Mouse (Mus musculus): ENCODE measurements at regions not wholly inside any gene's neighbourhood (a gene's known extent, or its start where the extent isn't known, plus 50 kb on each side); places are given as distances from the start of the nearest gene placed in this dataset.

GRCm38 (mm10) chr15:59864746-59865499 is 151.5 kb downstream of the 4933412E24Rik start:
- DNase-seq (ENCODE audit: low spot score): no peak
- H3K4me2 ChIP-seq: no peak overlapping the region
- no peaks in the 10 kb centered on the region for H3K36me3 ChIP-seq (ENCODE audit: control insufficient read depth, insufficient read depth, low read length)
- WGBS: 40% methylated on average over 18 of the region's 18 CpGs
- H3K27ac ChIP-seq (ENCODE audit: low read depth, low read length): no peak overlapping the region
- H3K4me1 ChIP-seq (replicated peaks; ENCODE audit: control insufficient read depth, insufficient read depth, low read length): no peaks in the 10 kb centered on the region
- H3K9ac ChIP-seq (ENCODE audit: low read depth, low read length): no peak overlapping the region
- H3K4me3 ChIP-seq (ENCODE audit: low read depth, low read length): no peak overlapping the region
- no peaks in the 10 kb centered on the region for H3K27me3 ChIP-seq (replicated peaks; ENCODE audit: control insufficient read depth, insufficient read depth, low read length)
- ATAC-seq (replicated peaks; ENCODE audit: low FRiP score): no peak
- no peaks in the 10 kb centered on the region for H3K9me3 ChIP-seq (ENCODE audit: control insufficient read depth, low read length)

DNA sequence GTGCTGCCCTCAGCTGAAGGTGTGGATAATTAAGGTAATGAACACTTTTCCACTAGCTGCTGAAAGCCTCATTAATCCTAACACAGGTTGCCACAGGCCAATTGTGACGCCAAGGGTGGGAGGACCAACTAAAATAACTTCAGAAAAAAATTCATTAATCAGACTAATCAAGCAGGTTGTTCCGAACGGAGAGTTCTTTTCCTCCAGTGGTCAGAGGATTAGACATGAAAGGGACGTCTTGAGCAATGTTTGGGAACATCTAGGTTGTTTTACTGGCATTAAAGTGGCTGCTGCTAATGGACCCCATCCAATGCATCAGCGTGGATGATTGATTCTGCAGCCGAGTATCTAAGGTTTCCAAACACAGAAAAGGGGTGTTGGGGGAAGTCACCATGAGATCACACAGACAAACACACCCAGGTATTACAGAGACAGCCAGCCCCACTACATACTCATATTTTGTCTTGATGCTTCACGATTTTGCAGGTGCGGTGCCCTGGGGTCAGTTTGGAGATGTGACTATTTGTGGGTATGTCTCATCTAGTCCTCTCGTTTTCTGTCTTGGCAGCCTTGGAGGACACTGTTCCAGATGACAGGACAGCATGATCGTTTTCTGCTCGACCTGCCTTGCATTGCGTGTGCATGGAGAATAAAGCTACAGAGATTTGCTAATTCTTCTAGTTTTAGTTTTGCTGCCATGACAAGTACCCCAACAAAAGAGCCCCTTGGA is 164.0 kb downstream of the 4933412E24Rik start:
- ATAC-seq (replicated peaks; ENCODE audit: low FRiP score) (no peak), DNase-seq (ENCODE audit: low spot score) (no peak)
- no peak overlapping the region for H3K9ac ChIP-seq (ENCODE audit: low read depth, low read length)
- 77% methylated on average over 12 of the region's 12 CpGs for WGBS
- H3K27me3 ChIP-seq (replicated peaks; ENCODE audit: control insufficient read depth, insufficient read depth, low read length): no peaks in the 10 kb centered on the region
- H3K36me3 ChIP-seq (ENCODE audit: control insufficient read depth, insufficient read depth, low read length): no peaks in the 10 kb centered on the region
- no peak overlapping the region for H3K4me2 ChIP-seq
- H3K4me1 ChIP-seq (replicated peaks; ENCODE audit: control insufficient read depth, insufficient read depth, low read length): no peaks in the 10 kb centered on the region
- no peak overlapping the region for H3K4me3 ChIP-seq (ENCODE audit: low read depth, low read length)
- no peaks in the 10 kb centered on the region for H3K9me3 ChIP-seq (ENCODE audit: control insufficient read depth, low read length)
- no peak overlapping the region for H3K27ac ChIP-seq (ENCODE audit: low read depth, low read length)

DNA sequence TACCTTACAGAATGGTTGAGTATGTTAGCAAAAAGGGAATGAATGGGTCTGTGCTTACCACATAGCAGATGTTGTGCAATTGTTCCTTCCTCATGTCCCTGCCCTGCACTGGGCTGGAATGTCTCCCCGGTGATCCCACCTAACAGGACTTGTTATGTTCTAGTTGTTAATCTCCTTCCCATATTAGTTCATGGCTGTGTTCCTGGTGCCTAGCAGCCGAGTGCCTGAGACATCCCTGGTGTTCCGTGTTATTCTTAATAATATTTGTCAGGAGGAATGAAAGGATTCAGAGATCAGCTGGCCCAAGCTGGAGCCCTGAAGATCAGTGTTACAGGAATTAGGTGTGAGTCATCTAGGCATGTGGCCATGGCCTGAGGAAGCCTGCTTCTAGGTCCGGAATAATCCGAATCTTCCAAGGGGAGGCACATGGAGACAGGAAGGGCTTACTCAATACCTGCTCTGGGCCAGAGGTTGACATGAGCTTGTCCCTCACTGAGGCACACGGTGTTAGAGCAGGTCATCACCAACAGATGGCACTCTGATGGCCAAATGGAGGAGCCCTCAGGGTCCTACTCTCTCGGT is 171.2 kb downstream of the 4933412E24Rik start:
- no peak overlapping the region for H3K9ac ChIP-seq (ENCODE audit: low read depth, low read length)
- no peak for ATAC-seq (replicated peaks; ENCODE audit: low FRiP score)
- no peak overlapping the region for H3K4me3 ChIP-seq (ENCODE audit: low read depth, low read length)
- no peak for DNase-seq (ENCODE audit: low spot score)
- no peak overlapping the region for H3K4me2 ChIP-seq
- H3K9me3 ChIP-seq (ENCODE audit: control insufficient read depth, low read length): no peaks in the 10 kb centered on the region
- H3K36me3 ChIP-seq (ENCODE audit: control insufficient read depth, insufficient read depth, low read length): no peaks in the 10 kb centered on the region
- no peaks in the 10 kb centered on the region for H3K27me3 ChIP-seq (replicated peaks; ENCODE audit: control insufficient read depth, insufficient read depth, low read length)
- 62% methylated on average over 7 of the region's 7 CpGs for WGBS
- H3K27ac ChIP-seq (ENCODE audit: low read depth, low read length): no peak overlapping the region
- H3K4me1 ChIP-seq (replicated peaks; ENCODE audit: control insufficient read depth, insufficient read depth, low read length): no peaks in the 10 kb centered on the region

GRCm38 (mm10) chr15:59836631-59837030 is 179.8 kb downstream of the 4933412E24Rik start:
- H3K9ac ChIP-seq (ENCODE audit: low read depth, low read length): no peak overlapping the region
- H3K4me3 ChIP-seq (ENCODE audit: low read depth, low read length): no peak overlapping the region
- DNase-seq (ENCODE audit: low spot score): no peak
- ATAC-seq (replicated peaks; ENCODE audit: low FRiP score): no peak
- H3K4me2 ChIP-seq: no peak overlapping the region
- H3K4me1 ChIP-seq (replicated peaks; ENCODE audit: control insufficient read depth, insufficient read depth, low read length): no peaks in the 10 kb centered on the region
- no peak overlapping the region for H3K27ac ChIP-seq (ENCODE audit: low read depth, low read length)
- 72% methylated on average over 5 of the region's 5 CpGs for WGBS
- no peaks in the 10 kb centered on the region for H3K36me3 ChIP-seq (ENCODE audit: control insufficient read depth, insufficient read depth, low read length)
- H3K27me3 ChIP-seq (replicated peaks; ENCODE audit: control insufficient read depth, insufficient read depth, low read length): no peaks in the 10 kb centered on the region
- H3K9me3 ChIP-seq (ENCODE audit: control insufficient read depth, low read length): no peaks in the 10 kb centered on the region

DNA sequence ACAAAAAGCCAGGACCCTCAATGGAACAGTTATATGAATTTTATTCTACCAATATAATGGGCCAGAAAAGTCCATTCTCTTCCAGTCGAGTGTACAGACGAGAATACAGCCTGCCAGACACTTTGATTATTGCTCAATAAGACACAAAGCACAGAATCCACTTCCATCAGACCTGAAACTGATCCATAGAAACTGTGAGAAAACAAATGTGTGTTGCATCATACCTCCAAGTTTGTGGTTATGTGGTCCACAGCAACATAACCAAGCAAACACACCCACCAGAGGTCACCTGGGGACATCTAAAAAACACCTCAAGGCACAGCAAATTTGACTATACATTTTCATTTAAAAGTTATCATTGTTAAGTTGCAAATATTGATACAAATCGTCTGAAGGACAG is 183.2 kb downstream of the 4933412E24Rik start:
- H3K4me1 ChIP-seq (replicated peaks; ENCODE audit: control insufficient read depth, insufficient read depth, low read length): no peaks in the 10 kb centered on the region
- H3K27ac ChIP-seq (ENCODE audit: low read depth, low read length): no peak overlapping the region
- H3K9ac ChIP-seq (ENCODE audit: low read depth, low read length): no peak overlapping the region
- H3K9me3 ChIP-seq (ENCODE audit: control insufficient read depth, low read length): no peaks in the 10 kb centered on the region
- no peak overlapping the region for H3K4me3 ChIP-seq (ENCODE audit: low read depth, low read length)
- no peak overlapping the region for H3K4me2 ChIP-seq
- H3K36me3 ChIP-seq (ENCODE audit: control insufficient read depth, insufficient read depth, low read length): no peaks in the 10 kb centered on the region
- DNase-seq (ENCODE audit: low spot score) (no peak), ATAC-seq (replicated peaks; ENCODE audit: low FRiP score) (no peak)
- no peaks in the 10 kb centered on the region for H3K27me3 ChIP-seq (replicated peaks; ENCODE audit: control insufficient read depth, insufficient read depth, low read length)
- WGBS: 79% methylated on average over 3 of the region's 3 CpGs

DNA sequence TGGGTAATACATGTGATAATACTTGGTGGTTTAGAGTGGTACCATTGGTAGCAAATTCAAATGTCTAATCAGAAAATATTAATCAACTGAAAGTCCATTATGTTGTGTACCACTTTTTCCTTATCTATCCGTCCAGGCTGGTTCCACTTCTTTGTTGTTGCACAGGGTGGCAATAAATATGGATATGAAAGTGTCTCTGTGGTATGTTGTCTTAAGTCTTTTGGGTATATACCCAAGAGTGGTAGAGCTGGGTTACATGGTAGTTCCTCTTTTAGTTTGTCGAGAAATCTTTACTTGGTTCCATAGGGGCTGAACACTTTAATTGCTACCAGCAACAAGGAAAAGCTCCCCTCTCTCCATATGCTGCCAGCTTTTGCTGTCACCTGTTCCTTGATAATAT is 184.9 kb downstream of the 4933412E24Rik start:
- Histone ChIP-seq H3K9ac (ENCODE audit: low read depth, low read length) (no peak overlapping the region), H3K36me3 (ENCODE audit: control insufficient read depth, insufficient read depth, low read length) (no peaks in the 10 kb centered on the region), H3K4me3 (ENCODE audit: low read depth, low read length) (no peak overlapping the region), H3K27ac (ENCODE audit: low read depth, low read length) (no peak overlapping the region), H3K4me2 (no peak overlapping the region), H3K27me3 (replicated peaks; ENCODE audit: control insufficient read depth, insufficient read depth, low read length) (no peaks in the 10 kb centered on the region), H3K9me3 (ENCODE audit: control insufficient read depth, low read length) (no peaks in the 10 kb centered on the region), H3K4me1 (replicated peaks; ENCODE audit: control insufficient read depth, insufficient read depth, low read length) (no peaks in the 10 kb centered on the region)
- no peak for ATAC-seq (replicated peaks; ENCODE audit: low FRiP score)
- DNase-seq (ENCODE audit: low spot score): no peak
- 54% methylated on average over 2 of the region's 2 CpGs for WGBS

- no peak for ATAC-seq (replicated peaks; ENCODE audit: low FRiP score)
- no peak for DNase-seq (ENCODE audit: low spot score)
- no peak overlapping the region for H3K27ac ChIP-seq (ENCODE audit: low read depth, low read length)
These were observed 185.6 kb downstream of the 4933412E24Rik start for GRCm38 (mm10) chr15:59830553-59831462.

DNA sequence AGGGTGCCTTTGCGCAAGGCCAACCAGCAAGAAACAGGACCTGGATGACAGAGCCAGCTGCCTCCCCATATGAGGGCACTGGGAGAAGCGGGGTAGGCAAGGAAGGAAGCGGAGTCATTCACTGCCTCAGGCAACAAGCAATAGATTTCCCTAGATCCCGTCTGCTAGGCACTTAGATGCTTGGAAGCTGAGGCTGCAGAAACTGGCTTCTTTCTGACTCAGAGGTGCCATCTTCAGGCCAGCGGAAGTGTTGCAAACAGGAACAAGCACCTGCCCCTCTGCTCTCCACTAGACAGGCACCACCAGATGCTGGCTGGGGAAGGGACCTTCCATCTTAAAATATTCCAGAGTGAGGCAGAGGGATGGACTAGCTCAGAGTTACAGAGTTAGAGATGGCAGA is 188.0 kb downstream of the 4933412E24Rik start:
- Histone ChIP-seq H3K27me3 (replicated peaks; ENCODE audit: control insufficient read depth, insufficient read depth, low read length) (no peaks in the 10 kb centered on the region), H3K36me3 (ENCODE audit: control insufficient read depth, insufficient read depth, low read length) (no peaks in the 10 kb centered on the region), H3K9ac (ENCODE audit: low read depth, low read length) (no peak overlapping the region), H3K4me1 (replicated peaks; ENCODE audit: control insufficient read depth, insufficient read depth, low read length) (no peaks in the 10 kb centered on the region), H3K4me2 (no peak overlapping the region), H3K27ac (ENCODE audit: low read depth, low read length) (no peak overlapping the region), H3K4me3 (ENCODE audit: low read depth, low read length) (no peak overlapping the region), H3K9me3 (ENCODE audit: control insufficient read depth, low read length) (no peaks in the 10 kb centered on the region)
- ATAC-seq (replicated peaks; ENCODE audit: low FRiP score): no peak; the same call in 1 of the 2 replicates
- peak; percentile 37 for DNase-seq (ENCODE audit: low spot score)
- 22% methylated on average over 5 of the region's 5 CpGs for WGBS

More at GRCm38 (mm10) chr15:59830553-59831462, 185.6 kb downstream of the 4933412E24Rik start:
- H3K4me3 ChIP-seq (ENCODE audit: low read depth, low read length): no peak overlapping the region
- H3K9me3 ChIP-seq (ENCODE audit: control insufficient read depth, low read length): no peaks in the 10 kb centered on the region
- H3K4me2 ChIP-seq: no peak overlapping the region
- 77% methylated on average over 17 of the region's 17 CpGs for WGBS
- H3K4me1 ChIP-seq (replicated peaks; ENCODE audit: control insufficient read depth, insufficient read depth, low read length): no peaks in the 10 kb centered on the region
- no peak overlapping the region for H3K9ac ChIP-seq (ENCODE audit: low read depth, low read length)
- H3K27me3 ChIP-seq (replicated peaks; ENCODE audit: control insufficient read depth, insufficient read depth, low read length): no peaks in the 10 kb centered on the region
- no peaks in the 10 kb centered on the region for H3K36me3 ChIP-seq (ENCODE audit: control insufficient read depth, insufficient read depth, low read length)
